Mouse (Mus musculus): ENCODE results near the gene Tmem170b. TPM values are rescaled to one million over a fixed set of nuclear protein-coding genes. Genes with fewer than 3 reads are reported as not detected.

Gene Tmem170b
- polyA plus RNA-seq, 1 experiment from 2014 or later: 22.4 TPM

GRCm38 (mm10) chr13:41675966-41676835 lies 70.5 kb downstream of the Tmem170b start:
- Histone ChIP-seq H3K4me1 (replicated peaks; ENCODE audit: control insufficient read depth, insufficient read depth, low read length) (no peaks in the 10 kb centered on the region), H3K36me3 (ENCODE audit: control insufficient read depth, insufficient read depth, low read length) (no peaks in the 10 kb centered on the region), H3K27me3 (ENCODE audit: control insufficient read depth, insufficient read depth, low read length) (no peaks in the 10 kb centered on the region), H3K27ac (ENCODE audit: low read depth, low read length) (no peak overlapping the region), H3K4me3 (ENCODE audit: low read depth, low read length) (no peak overlapping the region), H3K9me3 (ENCODE audit: control insufficient read depth, low read length) (no peaks in the 10 kb centered on the region), H3K9ac (ENCODE audit: low read length) (no peak overlapping the region), H3K4me2 (ENCODE audit: low read depth, low read length, severe bottlenecking) (no peak overlapping the region)
- DNase-seq (ENCODE audit: low spot score) (no peak), ATAC-seq (replicated peaks; ENCODE audit: low FRiP score) (no peak)
- 85% methylated on average over 9 of the region's 9 CpGs for WGBS

GRCm38 (mm10) chr13:41676836-41677186 lies 71.1 kb downstream of the Tmem170b start:
- 50% methylated on average over 7 of the region's 7 CpGs for WGBS
- Histone ChIP-seq H3K36me3 (ENCODE audit: control insufficient read depth, insufficient read depth, low read length) (no peaks in the 10 kb centered on the region), H3K9me3 (ENCODE audit: control insufficient read depth, low read length) (no peaks in the 10 kb centered on the region), H3K4me1 (replicated peaks; ENCODE audit: control insufficient read depth, insufficient read depth, low read length) (no peaks in the 10 kb centered on the region), H3K9ac (ENCODE audit: low read length) (no peak overlapping the region), H3K27me3 (ENCODE audit: control insufficient read depth, insufficient read depth, low read length) (no peaks in the 10 kb centered on the region), H3K27ac (ENCODE audit: low read depth, low read length) (no peak overlapping the region), H3K4me3 (ENCODE audit: low read depth, low read length) (no peak overlapping the region), H3K4me2 (ENCODE audit: low read depth, low read length, severe bottlenecking) (no peak overlapping the region)
- no peak for ATAC-seq (replicated peaks; ENCODE audit: low FRiP score)
- DNase-seq (ENCODE audit: low spot score): no peak

GRCm38 (mm10) chr13:41680854-41681549 lies 75.3 kb downstream of the Tmem170b start:
- 80% methylated on average over 12 of the region's 12 CpGs for WGBS
- H3K4me3 ChIP-seq (ENCODE audit: low read depth, low read length): no peak overlapping the region
- H3K9me3 ChIP-seq (ENCODE audit: control insufficient read depth, low read length): no peaks in the 10 kb centered on the region
- H3K27ac ChIP-seq (ENCODE audit: low read depth, low read length): no peak overlapping the region
- H3K27me3 ChIP-seq (ENCODE audit: control insufficient read depth, insufficient read depth, low read length): no peaks in the 10 kb centered on the region
- ATAC-seq (replicated peaks; ENCODE audit: low FRiP score) (no peak), DNase-seq (ENCODE audit: low spot score) (no peak)
- no peak overlapping the region for H3K4me2 ChIP-seq (ENCODE audit: low read depth, low read length, severe bottlenecking)
- no peaks in the 10 kb centered on the region for H3K4me1 ChIP-seq (replicated peaks; ENCODE audit: control insufficient read depth, insufficient read depth, low read length)
- H3K36me3 ChIP-seq (ENCODE audit: control insufficient read depth, insufficient read depth, low read length): no peaks in the 10 kb centered on the region
- no peak overlapping the region for H3K9ac ChIP-seq (ENCODE audit: low read length)

- no peaks in the 10 kb centered on the region for H3K9me3 ChIP-seq (ENCODE audit: control insufficient read depth, low read length)
Observed at GRCm38 (mm10) chr13:41682341-41683119, 76.8 kb downstream of the Tmem170b start.

GRCm38 (mm10) chr13:41683356-41684012 lies 77.8 kb downstream of the Tmem170b start:
- Histone ChIP-seq H3K36me3 (ENCODE audit: control insufficient read depth, insufficient read depth, low read length) (no peaks in the 10 kb centered on the region), H3K27me3 (ENCODE audit: control insufficient read depth, insufficient read depth, low read length) (no peaks in the 10 kb centered on the region), H3K9ac (ENCODE audit: low read length) (no peak overlapping the region), H3K4me3 (ENCODE audit: low read depth, low read length) (no peak overlapping the region), H3K4me2 (ENCODE audit: low read depth, low read length, severe bottlenecking) (no peak overlapping the region), H3K9me3 (ENCODE audit: control insufficient read depth, low read length) (no peaks in the 10 kb centered on the region), H3K27ac (ENCODE audit: low read depth, low read length) (no peak overlapping the region), H3K4me1 (replicated peaks; ENCODE audit: control insufficient read depth, insufficient read depth, low read length) (no peaks in the 10 kb centered on the region)
- no peak for ATAC-seq (replicated peaks; ENCODE audit: low FRiP score)
- DNase-seq (ENCODE audit: low spot score): no peak
- WGBS: 82% methylated on average over 11 of the region's 11 CpGs

More at GRCm38 (mm10) chr13:41682341-41683119, 76.8 kb downstream of the Tmem170b start:
- 92% methylated on average over 12 of the region's 12 CpGs for WGBS
- Histone ChIP-seq H3K27me3 (ENCODE audit: control insufficient read depth, insufficient read depth, low read length) (no peaks in the 10 kb centered on the region), H3K4me2 (ENCODE audit: low read depth, low read length, severe bottlenecking) (no peak overlapping the region), H3K9ac (ENCODE audit: low read length) (no peak overlapping the region), H3K36me3 (ENCODE audit: control insufficient read depth, insufficient read depth, low read length) (no peaks in the 10 kb centered on the region), H3K4me1 (replicated peaks; ENCODE audit: control insufficient read depth, insufficient read depth, low read length) (no peaks in the 10 kb centered on the region), H3K4me3 (ENCODE audit: low read depth, low read length) (no peak overlapping the region), H3K27ac (ENCODE audit: low read depth, low read length) (no peak overlapping the region)
- no peak for DNase-seq (ENCODE audit: low spot score)
- no peak for ATAC-seq (replicated peaks; ENCODE audit: low FRiP score)

GRCm38 (mm10) chr13:41685499-41685898 lies 79.8 kb downstream of the Tmem170b start:
- Histone ChIP-seq H3K36me3 (ENCODE audit: control insufficient read depth, insufficient read depth, low read length) (no peaks in the 10 kb centered on the region), H3K27ac (ENCODE audit: low read depth, low read length) (no peak overlapping the region), H3K4me3 (ENCODE audit: low read depth, low read length) (no peak overlapping the region), H3K4me1 (replicated peaks; ENCODE audit: control insufficient read depth, insufficient read depth, low read length) (no peaks in the 10 kb centered on the region), H3K27me3 (ENCODE audit: control insufficient read depth, insufficient read depth, low read length) (no peaks in the 10 kb centered on the region), H3K9ac (ENCODE audit: low read length) (no peak overlapping the region), H3K4me2 (ENCODE audit: low read depth, low read length, severe bottlenecking) (no peak overlapping the region), H3K9me3 (ENCODE audit: control insufficient read depth, low read length) (no peaks in the 10 kb centered on the region)
- DNase-seq (ENCODE audit: low spot score) (no peak), ATAC-seq (replicated peaks; ENCODE audit: low FRiP score) (no peak)
- WGBS: 83% methylated on average over 11 of the region's 11 CpGs

GRCm38 (mm10) chr13:41689055-41689454 lies 83.3 kb downstream of the Tmem170b start:
- 76% methylated on average over 6 of the region's 6 CpGs for WGBS
- H3K27me3 ChIP-seq (ENCODE audit: control insufficient read depth, insufficient read depth, low read length): no peaks in the 10 kb centered on the region
- DNase-seq (ENCODE audit: low spot score) (no peak), ATAC-seq (replicated peaks; ENCODE audit: low FRiP score) (no peak)
- no peaks in the 10 kb centered on the region for H3K4me1 ChIP-seq (replicated peaks; ENCODE audit: control insufficient read depth, insufficient read depth, low read length)
- no peak overlapping the region for H3K27ac ChIP-seq (ENCODE audit: low read depth, low read length)
- H3K9me3 ChIP-seq (ENCODE audit: control insufficient read depth, low read length): no peaks in the 10 kb centered on the region
- no peak overlapping the region for H3K4me3 ChIP-seq (ENCODE audit: low read depth, low read length)
- no peak overlapping the region for H3K4me2 ChIP-seq (ENCODE audit: low read depth, low read length, severe bottlenecking)
- H3K36me3 ChIP-seq (ENCODE audit: control insufficient read depth, insufficient read depth, low read length): no peaks in the 10 kb centered on the region
- no peak overlapping the region for H3K9ac ChIP-seq (ENCODE audit: low read length)

GRCm38 (mm10) chr13:41689598-41690045 lies 83.9 kb downstream of the Tmem170b start:
- ATAC-seq (replicated peaks; ENCODE audit: low FRiP score): no peak

More at GRCm38 (mm10) chr13:41689598-41690045, 83.9 kb downstream of the Tmem170b start:
- Histone ChIP-seq H3K27me3 (ENCODE audit: control insufficient read depth, insufficient read depth, low read length) (no peaks in the 10 kb centered on the region), H3K4me1 (replicated peaks; ENCODE audit: control insufficient read depth, insufficient read depth, low read length) (no peaks in the 10 kb centered on the region), H3K9me3 (ENCODE audit: control insufficient read depth, low read length) (no peaks in the 10 kb centered on the region), H3K9ac (ENCODE audit: low read length) (no peak overlapping the region), H3K4me2 (ENCODE audit: low read depth, low read length, severe bottlenecking) (no peak overlapping the region), H3K4me3 (ENCODE audit: low read depth, low read length) (no peak overlapping the region), H3K36me3 (ENCODE audit: control insufficient read depth, insufficient read depth, low read length) (no peaks in the 10 kb centered on the region), H3K27ac (ENCODE audit: low read depth, low read length) (no peak overlapping the region)
- no peak for DNase-seq (ENCODE audit: low spot score)
- 76% methylated on average over 5 of the region's 5 CpGs for WGBS

All from forebrain, embryonic 11.5 days (tissue).